Mouse (Mus musculus): ENCODE data around the gene Hscb.

The Hscb gene

DNA sequence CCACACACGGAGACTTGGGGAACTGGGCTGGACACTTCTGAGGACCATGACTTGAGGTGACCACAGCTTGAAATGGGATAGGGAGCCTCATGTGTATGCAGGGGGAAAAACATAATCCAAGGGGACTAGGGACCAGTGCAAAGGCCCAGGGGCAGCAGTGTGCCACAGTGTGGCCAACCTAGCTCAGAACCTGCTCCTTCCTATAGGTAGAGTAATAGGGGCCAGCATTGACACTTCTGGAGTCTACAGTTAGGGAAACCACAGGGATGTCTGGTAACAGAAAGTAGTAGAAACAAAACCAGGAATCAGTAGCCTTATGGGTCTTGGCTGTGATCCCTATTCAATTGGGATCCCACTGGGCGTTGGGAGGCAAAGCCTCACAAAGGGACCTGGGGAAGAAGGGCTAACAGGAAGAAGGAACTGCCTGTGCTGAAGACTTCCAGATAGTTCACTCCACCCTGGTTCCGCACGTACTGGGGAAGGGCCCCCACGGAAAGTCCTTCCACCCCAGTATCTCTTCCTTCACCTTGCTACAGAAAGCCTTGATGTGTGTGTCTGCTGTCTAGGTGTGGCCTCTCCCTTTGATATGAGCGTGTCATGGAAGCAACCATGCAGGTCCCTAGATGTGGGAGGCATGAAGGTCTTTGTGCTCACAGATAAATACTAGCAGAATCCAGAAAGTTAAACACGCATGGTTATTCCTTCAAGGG lies 57.9 kb downstream of the Hscb start:
- DNase-seq (ENCODE audit: low read depth, low spot score) = no peak

DNA sequence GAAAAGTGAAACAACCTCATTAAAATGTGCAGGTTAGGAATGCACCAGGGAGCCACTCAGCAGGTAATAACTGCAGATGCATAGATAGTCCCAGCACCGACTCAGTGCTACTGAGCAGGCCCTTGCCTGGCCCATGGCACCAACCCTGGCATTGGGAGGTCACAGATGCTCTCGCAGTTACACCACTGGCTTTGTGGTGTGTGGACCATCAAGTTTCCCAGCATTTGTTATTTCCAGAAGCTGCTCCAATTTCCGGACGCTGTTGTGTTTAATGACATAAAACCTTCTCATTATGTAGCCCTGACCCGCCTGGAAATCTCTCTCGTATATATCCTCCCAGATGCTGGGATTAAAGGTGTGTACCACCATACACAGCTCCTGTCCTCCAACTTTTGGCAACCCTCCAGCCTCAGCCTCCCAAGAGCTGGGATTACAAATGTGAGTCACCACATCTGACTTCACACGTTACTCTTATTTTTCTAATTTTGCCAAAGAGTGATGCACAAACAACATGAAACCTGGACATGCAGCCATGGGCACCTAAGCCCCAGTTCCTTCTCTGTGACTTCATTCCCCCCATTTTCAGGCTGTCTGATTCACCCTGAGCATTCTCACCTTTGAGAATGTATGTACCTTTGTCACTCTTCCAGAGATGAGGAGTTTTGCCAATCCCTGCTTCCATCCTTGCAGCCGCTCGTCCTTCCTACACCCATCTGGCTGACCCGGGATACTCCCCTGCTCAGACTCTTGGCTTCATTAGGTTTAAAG lies 58.6 kb downstream of the Hscb start:
- DNase-seq (ENCODE audit: low read depth, low spot score) = no peak

DNA sequence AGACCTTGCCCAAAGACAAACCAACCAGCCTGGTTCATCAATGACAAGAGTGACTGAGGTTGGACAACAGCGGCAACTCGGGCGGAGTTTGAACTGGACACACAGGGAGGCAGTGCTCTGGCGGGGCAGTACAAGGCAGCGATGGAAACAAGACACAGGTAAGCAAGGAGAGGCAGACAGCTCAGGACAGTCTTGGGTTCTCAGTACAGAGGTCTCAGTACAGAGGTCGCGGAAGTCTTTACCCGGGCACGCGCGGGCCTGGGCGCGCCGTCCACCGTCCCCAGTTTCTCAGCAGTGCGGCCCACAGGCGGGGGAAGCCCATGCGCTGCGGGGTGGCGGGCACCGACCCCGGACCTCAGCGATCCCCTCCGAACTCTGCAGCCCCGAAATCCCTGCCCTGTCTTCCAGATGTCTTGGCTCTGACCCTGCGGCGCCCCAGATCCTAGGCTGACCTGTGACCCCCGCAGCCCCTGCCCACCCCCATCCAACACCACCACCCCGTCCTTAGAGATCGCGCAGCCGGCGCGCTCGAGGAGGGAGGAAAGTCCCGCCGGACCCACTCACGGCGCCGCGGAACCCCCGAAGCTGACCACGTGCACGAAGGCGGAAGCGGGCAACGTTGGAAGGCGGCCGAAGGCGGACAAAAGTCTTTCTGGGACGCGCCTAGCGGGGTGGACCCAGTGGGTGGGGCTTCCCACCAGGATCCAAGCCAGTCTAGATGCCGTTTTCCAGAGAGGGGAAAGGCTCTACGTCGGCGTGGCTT lies 59.4 kb downstream of the Hscb start, which contains the start of gene Pus1:
TSS of gene Pus1 (minus strand) at position 662 of the 763 bp plus-strand sequence.
- DNase-seq (ENCODE audit: low read depth, low spot score) = peak; percentile 71

- DNase-seq (ENCODE audit: low read depth, low spot score) = no peak
Observed at GRCm38 (mm10) chr5:110779276-110779997, 60.1 kb downstream of the Hscb start.

Data from brain, embryonic 18.5 days (tissue).